Mouse (Mus musculus): ENCODE results near the gene Birc2. TPM values are rescaled to one million over a fixed set of nuclear protein-coding genes. Genes with fewer than 3 reads are reported as not detected.

The Birc2 gene
- 4.2 and 9.2 TPM in 2 replicates for polyA plus RNA-seq (2012)

DNA sequence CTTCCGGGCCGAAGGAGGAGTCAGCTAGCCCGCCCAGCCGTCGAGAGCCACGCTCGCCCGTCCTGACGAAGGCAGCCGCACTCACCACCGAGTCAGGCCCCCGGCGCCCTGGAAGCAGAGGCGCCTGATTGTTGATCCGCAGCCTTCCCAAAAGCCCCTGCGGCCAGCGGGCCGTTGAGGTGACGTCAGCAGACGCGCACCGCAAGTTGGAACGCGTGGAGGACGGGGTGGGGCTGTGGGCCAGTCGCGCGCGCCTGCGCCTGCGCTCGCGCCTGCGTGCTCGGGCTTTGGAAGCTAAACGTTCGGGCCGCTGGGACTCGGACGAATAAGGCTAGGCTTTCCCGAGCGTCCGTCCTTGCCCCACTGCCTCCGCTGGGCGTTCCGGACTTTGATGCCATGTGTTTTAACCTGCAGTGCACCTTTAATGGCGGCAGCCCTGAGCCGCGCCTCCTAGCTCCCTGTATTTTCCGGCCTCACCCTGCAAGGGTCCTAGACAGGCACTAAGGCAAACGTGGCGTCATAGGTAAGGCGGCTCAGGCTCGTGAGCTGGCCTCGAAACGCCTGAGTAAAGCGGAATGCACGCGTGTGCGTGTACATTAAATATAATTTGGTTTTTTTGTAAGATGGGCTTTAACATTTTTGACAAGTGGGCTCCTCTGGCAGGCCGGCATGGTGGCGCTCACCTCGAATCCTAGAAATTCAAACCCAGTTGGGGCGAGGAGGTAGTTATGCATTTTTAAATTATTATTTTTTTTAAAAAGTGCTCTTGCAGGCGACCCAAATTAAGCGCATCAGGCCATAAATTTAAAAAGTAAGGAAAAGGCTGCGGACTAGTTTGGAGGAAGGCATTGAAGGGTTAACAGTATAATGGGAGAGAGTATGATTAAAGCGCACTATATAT, at the start of gene Birc2:
Gene Birc2 (minus strand): TSS at position 160 of the 901 bp plus-strand sequence.

DNA sequence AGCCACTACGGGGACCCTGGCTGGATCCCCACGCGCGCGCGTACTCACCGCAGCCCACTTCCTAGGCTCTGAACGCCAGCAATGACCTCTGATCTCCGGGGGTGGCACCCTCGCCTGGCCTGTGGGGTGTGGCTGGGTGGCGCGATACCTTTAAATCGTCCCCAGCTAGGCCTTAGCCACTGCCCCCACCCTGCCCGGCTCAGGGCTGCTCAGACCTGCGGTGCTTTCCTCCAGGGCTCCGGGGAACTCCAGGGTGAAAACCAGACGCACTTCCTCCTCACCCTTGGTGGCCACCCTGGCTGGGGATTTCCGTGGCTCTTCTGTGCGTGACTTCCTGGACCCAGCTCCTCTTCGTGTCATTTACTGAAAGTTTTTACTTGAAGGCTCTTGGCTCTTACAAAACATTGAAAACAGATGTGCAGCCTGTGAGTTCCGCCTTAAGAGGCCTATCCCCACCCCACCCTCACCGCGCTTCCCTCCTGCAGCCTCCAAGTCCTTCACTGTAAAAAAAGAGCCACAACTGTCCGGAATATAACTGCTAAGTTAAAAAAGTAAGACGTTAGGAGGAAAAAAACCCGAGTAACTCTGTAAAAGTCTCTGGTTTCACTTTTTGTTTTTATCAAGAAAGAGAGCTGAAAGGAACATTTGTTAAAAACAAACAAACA, 36.0 kb upstream of the Birc2 start, which contains the start of gene Birc3:
Gene Birc3 (minus strand): TSS at position 412 of the 665 bp plus-strand sequence.

Other genes starting within 250 kb of the Birc2 start
- not detected in 2 replicates for gene Mmp20, start 208.8 kb downstream of the Birc2 start, polyA plus RNA-seq (2012)
- not detected in 2 replicates for gene Mmp7, start 145.0 kb downstream of the Birc2 start, polyA plus RNA-seq (2012)
- gene Tmem123, start 73.0 kb downstream of the Birc2 start, polyA plus RNA-seq (2012), result 52.3 and 53.7 TPM in 2 replicates
- gene Birc3, start 36.1 kb upstream of the Birc2 start, polyA plus RNA-seq (2012), result 14.1 and 14.9 TPM in 2 replicates
- gene Yap1, start 167.5 kb upstream of the Birc2 start, polyA plus RNA-seq (2012), result 0.11 and 0.24 TPM in 2 replicates
- gene Cfap300, start 205.8 kb upstream of the Birc2 start, polyA plus RNA-seq (2012), result 0.19 and 1.6 TPM in 2 replicates

Measured in megakaryocyte-erythroid progenitor cell, adult 5 weeks (primary cell).